Mouse (Mus musculus) heart, postnatal 25 days (tissue): ENCODE results near the gene Kif11. TPM values are rescaled to one million over a fixed set of nuclear protein-coding genes. Genes with fewer than 3 reads are reported as not detected.
A peak's percentile ranks its signal among the peaks of the same experiment; 100 is the strongest.

Experiments
- DNase-seq: peaks from one replicate; pipeline ENCODE4 v3.0.0; 2022; ENCODE audit warnings: low spot score
- intact Hi-C: fragments of 180-260 bp; cut with DNase I; formaldehyde crosslinking; loops from one replicate; pipeline ENCODE4 v1.15.1; 2025
- total RNA-seq, 2 experiments: library from RNA; stranded (reverse); gene quantifications; 2 replicates each; pipeline ENCODE4 v1.2.3; 2021

Gene Kif11
- under 1 TPM; 0.88 to 0.95 TPM for total RNA-seq

DNA sequence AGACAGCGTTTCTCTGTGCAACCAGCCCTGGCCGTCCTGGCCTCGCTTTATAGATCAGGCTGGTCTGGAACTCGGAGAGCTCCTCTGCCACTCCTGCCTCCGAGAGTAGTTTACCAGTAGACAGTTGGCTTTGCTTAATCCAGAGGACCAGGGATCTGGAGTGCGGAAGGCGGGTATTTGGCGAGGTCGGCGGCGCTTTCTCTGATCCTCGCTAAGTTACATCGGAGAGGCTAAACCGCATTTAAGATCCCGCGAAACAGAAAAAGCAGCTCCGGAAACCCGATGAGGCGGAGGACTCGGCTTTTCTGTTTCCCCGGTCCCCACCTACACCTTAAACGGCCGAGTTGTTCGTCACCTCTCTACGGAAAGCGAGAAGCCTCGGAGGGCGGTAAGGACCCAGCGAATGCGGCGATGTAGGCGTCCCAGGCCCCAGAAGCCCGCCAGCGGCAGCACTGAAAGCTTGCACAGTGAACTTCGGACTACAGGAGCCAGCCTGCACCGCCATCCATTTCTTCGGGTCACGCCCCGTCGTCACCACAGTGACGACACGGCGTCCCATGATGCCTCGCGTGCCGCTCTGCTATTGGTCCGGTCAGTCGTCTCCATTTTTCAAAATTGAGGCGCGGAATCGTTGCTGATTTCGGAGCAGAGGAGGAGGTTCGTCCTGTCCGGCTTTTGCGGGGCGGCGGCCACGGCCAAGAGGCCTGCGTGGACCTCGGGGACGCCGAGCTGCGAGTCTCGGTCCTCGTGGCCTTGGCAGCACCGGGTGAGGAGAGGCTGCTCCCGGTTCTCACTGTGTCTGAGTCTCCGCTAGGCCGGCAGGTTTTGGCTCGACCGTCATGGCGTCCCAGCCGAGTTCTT is at the start of gene Kif11:
Gene Kif11, plus strand, starts transcription at position 649 of the 861 bp plus-strand sequence.
- intact Hi-C loops: loop anchor here (1.0 kb wide), 1 partner anchor 460 kb away; no protein-coding TSS in a partner anchor
- DNase-seq: peak; percentile 89

DNA sequence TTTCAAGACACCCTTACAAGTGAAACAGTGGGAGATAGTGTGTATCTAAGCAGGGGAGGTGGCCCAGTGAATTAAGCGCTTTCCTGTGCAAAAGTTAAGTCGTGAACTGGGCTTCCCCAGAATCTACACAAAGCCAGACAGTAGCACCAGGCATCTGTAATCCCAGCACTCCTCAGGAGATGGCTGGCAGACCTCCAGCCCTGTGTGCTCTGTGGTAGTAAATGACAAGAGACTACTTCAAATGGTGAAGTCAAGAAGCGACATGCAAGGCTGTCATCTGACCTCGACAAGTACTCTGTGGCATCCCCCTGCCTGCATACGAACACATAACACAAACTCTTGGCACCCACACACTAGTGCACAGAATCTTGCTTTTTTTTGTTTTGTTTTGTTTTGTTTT is 49.0 kb upstream of the Kif11 start:
- DNase-seq: no peak
- intact Hi-C loops: no loop called here

DNA sequence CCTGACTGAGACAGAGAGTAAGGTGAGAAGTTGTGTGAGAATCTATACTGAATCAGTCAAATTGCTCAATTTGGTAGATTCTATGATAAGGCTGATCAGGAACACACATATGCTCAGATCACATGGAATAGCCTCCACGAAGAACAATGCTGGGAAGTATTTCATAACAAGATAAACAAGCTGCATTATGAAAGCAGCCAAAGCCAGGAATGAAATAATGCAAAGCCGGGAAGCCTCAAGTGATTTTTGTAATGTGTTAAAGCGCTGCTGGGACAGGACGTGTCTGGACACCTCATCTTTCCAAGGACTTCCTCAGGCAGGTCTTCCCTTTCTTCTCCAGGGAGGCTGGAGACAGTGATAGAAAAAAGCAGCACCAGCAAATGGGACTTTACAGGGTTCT is 43.5 kb upstream of the Kif11 start:
- intact Hi-C loops: no loop called here
- DNase-seq: no peak

DNA sequence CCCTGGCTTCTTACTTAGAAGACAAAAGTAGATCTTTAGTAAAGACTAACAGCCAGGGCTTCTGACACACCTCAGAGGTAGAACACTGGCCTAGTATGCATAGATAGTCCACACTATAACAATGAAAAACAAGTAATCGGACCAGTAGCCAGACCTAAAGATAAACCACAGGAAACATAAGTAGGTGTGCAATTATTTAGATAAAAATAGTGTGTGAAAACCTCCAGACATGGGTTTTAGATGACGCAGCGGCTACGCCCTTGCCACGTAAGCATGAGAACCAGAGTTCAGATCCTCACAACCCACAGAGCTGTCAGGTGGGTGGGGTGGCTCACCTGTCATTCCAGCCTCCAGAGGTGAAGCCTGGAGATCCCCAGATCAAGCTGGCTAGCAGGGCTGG is 42.8 kb upstream of the Kif11 start:
- no peak for DNase-seq
- intact Hi-C loops: no loop called here

DNA sequence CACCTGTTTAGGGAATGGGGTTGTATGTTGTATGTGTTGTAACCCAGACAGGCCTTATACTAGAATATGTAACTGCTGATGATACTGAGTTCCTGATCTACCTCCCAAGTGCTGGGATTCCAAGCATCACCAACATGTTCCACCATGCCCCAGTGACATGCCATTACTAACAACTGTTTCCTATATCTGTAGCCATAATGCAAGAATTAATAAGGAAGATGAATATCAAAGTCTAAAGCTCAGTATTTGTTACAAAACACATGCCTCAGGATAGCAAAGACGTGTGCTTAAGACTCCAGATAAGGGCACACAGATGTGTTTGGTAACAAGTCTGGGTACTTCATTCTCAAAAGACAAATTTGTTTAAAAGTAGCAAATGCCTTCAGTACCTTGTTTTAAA is 40.8 kb upstream of the Kif11 start:
- intact Hi-C loops: no loop called here
- DNase-seq: no peak

DNA sequence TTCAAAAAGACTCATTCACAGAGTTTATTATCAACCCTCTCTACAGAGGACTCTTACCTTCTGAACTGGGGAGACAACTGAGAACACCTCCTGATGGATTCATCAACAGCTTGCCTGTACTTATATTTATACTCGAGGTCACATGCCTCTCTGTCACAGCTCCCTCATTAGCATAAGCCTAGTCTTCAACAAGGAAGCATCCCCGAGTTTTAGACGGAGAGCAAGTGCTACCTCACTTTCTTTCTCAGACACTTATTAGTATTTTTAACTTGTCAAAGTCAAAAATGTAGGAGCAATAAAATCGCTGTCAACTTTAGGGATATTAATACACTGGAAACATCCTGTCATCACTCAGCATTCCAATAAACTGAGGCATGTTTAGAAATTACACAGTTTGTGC is 38.5 kb upstream of the Kif11 start, which contains the start of gene Ide:
Gene Ide, minus strand, starts transcription at position 101 of the 400 bp plus-strand sequence.
- intact Hi-C loops: no loop called here
- DNase-seq: no peak

DNA sequence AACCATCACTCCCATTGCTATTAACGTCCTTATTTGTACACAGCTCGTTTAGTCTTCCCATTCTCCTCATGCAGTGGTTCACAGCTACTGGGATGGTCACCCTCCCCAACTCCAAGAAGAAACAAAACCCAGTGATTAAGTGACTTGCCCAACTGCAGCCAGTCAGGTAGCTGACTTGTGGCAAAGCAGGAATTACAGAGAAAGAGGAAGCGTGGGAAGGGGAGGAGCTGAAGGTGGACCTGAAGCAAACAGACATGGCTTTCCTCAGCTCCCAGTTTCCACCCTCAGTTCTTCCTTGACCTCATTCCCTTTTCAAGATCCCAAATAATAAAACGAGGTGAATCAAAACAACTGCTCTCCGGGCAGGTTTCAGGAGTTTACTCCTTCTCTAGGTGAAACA is 35.7 kb upstream of the Kif11 start:
- no peak for DNase-seq
- intact Hi-C loops: no loop called here

DNA sequence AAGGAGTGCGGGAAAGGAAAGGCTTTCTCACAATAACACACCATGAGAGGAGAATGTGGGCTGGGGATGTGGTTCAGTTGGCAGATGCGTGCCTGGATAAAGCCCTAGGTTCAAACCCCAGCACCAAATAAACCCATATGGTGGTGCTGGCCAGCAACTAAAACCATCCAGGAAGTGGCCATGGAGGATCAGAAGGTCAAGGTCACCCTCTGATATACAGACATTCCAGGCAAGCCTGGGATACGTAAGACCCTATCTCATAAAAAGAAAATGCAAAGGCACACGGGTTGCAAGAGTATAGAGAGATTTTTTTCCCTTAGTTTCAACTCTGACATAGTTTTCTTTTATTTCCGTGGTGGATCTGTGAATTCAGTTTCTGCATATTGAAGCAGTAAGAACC is 35.3 kb upstream of the Kif11 start:
- DNase-seq: no peak
- intact Hi-C loops: no loop called here

DNA sequence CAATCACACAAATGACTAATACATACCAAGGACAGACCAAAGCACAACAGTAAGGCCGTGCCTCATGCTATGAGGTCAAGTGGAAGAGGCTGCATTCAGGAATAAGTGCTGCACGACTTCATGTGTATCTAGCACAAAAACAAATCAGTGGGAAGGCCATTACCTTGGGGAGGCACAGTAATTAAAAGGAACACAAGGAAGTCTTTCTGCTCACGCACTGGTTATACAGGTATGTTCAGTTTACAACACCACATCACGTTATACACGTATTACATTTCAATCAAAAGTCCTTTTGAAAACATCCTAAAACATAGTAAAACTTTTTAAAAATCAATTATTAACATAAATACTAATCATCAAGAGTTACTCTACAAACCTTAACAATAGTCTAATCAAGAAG is 32.3 kb upstream of the Kif11 start:
- intact Hi-C loops: no loop called here
- DNase-seq: no peak

DNA sequence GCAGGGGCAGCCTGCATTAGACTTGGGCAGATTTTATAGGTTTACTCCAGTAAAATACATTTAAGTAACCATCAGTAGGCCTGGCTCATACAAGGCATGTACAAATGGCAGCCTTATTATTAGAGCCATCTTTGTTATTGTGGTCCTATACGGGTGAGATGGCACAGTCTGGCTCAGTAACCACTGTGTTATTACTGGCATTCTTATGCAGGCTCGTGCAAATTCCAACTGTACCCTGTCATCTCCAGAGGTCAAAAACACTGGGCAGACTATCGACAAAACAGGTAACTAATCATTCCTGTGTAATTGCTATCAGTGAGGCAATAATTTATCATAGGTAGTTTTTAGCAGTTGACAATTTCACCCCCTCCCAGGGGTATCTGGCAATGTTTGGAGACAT is 29.9 kb upstream of the Kif11 start:
- intact Hi-C loops: no loop called here
- DNase-seq: no peak

DNA sequence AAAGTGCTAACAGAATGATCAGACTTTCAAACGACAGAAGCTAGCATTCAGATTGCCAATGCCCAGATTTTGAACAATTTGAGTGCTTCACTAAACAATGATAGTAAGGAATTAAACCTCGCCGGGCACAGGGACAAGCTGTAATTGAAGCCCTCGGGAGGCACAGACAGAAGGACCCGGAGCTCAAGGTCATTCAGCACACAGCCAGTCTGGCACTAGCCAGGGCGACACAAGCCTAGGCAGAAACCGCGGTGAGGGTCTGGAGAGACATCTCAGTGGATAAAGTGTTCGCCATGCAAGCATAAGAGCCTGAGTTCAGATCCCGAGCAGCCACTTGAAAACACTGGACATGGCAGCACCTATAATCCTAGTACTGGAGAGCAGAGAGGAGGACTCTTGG is 27.9 kb upstream of the Kif11 start:
- intact Hi-C loops: no loop called here
- DNase-seq: no peak

DNA sequence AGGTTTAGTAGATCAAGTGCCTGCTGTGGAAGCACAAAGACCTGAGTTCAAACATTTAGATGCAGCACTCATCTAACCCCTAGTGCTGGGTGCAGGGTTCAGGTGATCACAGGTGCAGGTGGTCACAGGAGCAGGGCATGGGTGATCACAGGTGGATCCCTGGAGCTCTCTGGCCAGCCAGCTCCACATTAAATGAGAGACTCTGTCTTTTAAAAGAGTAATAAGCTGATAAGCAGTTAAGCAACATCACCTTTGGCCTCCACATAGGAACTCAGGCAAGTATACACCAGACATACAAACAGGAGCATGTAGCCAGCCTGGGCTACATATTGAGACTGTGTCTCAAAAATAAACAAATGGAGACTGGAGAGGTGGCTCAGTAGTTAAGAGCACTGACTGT is 27.3 kb upstream of the Kif11 start:
- intact Hi-C loops: no loop called here
- no peak for DNase-seq

DNA sequence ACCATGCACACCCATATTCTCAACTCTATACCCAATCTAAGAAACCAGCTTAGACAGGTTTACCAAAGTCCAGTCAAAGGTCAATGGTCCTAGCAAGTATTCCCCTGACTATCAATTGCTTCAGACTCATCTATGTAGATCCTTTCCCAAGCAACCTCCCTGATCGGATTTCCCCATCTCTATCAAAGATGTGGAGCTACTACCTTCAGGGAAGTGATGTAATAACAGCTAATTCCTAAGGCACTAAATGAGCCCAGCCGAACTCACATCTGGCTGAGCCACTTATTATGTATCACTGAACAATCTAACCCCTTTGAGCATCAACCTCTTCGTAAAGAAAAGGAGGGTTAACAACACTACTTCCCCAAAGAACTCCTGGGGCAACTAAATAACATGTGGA is 23.4 kb upstream of the Kif11 start:
- intact Hi-C loops: no loop called here
- DNase-seq: no peak

DNA sequence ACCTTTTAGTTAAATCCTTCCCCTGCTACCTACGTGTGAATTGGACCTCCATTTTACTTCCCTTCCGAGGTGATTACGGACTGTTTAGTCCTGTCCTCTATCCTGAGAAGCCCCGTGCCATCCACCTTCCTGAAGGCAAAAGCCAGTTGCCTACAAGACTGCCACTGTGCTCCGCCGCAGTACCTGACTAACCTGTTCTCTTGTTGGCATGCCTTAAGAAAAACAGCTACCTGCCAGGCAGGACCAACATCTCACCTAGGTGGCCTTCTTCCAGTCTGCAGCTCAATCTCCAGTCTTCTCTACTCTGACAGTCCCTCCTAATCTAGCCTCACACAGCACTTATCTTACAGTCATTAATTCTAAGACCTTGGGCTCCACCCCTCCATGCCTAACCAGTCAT is 22.9 kb upstream of the Kif11 start:
- intact Hi-C loops: no loop called here
- DNase-seq: no peak

DNA sequence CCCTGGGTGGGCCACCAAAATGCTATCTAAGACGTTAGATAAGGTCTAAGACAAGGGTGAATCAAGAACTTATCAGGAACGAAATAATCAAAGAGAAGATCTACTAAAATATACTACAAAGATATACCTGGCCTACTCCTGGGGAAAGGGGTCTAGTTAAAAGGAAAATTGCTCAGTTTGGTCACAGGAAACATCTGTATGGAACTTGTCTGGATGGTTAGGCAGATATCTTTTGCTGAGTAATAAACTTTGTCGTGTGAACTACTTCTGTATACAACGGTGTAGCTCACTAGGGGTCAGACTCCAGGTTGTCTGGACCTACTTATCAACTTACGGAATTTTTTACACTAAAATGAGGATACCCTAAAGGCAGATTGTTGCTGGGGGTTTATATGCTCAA is 16.2 kb upstream of the Kif11 start:
- DNase-seq: no peak
- intact Hi-C loops: no loop called here

DNA sequence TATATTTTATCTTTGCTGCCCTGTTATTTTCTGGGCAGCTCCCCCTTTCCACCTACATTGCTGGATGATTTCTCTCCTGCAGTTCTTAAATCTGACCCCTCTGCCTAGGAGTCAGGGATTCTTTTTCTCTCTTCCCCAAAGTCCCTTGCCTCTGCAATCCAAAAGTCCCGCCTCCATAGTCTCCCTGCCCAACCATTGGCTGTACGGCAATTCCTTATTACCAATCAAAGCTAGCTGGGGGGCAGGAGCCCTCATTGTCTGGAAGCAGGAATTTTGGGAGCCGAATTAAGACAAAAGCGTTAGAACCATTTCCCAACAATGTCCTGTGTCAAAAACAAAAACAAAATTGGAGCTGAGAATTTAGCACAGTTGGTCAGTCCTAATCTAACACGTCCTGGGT is 13.7 kb upstream of the Kif11 start:
- no peak for DNase-seq
- intact Hi-C loops: no loop called here

DNA sequence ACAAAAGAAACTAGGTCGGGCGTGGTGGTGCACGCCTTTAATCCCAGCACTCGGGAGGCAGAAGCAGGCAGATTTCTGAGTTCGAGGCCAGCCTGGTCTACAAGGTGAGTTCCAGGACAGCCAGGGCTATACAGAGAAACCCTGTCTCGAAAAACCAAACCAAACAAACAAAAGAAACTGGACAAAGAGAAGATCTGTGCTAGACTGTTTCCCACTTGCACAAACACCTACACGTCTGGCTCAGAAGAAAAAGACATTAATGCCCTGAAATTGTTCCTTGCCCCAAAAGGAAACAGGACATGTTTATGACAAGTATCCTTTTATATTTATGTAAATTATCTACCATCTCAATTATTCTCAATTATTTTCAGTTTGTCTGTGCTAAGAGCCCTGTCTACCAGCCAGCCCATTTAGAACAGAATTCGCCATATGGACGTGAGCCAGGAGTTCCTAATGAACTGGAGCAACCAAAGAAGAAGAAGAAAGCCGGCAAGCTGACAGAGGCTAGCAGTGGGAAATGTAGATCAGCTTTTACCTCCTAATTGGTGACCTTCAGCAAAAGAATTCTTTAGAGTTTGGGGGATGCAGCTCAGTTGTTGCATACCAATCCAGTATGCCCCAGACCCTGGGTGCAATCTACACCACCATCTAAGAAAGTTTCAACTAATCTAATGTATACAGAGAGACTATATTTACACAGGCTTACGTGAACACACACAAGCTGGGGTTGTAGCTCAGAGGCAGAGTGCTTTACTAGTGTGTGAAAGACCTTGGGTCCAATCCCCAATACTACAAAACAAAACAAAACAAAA is 12.9 kb upstream of the Kif11 start:
- DNase-seq: no peak
- intact Hi-C loops: no loop called here

DNA sequence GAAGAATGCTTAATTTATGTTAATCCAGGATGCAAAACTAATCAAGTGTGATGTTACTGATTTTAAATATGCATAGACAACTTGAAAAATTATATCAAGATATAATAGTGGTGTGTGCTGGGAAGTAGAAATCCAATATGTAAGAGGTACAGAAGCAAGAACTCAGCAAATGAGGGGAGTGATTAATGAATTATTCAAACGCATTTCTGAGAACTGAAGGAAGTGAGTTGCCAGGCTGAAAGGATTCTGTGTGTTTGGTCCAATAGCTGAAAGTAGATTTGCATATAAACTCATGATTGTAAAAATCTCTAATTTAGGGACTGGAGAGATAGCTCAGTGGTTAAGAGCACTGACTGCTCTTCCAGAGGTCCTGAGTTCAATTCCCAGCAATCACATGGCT is 7.2 kb upstream of the Kif11 start:
- intact Hi-C loops: no loop called here
- DNase-seq: no peak

DNA sequence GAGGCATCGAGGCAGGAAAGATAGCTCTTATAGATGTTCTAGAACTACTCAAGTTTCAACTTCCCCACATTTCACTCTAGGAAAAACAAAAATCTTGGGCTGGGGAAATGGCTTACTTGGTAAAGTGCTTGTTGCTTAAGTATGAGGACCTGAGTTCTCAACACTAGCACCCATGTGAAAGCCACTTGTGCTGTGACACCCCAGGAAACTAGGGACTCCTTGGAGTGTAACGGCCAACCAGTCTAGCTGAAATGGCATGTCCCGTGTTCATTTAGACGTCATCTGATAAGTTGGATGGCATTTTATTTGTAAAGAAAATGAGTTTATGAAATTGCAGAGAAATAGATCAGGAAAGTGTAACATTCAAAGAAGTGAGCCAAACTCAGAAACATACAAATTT is 6.3 kb upstream of the Kif11 start:
- intact Hi-C loops: no loop called here
- DNase-seq: no peak

DNA sequence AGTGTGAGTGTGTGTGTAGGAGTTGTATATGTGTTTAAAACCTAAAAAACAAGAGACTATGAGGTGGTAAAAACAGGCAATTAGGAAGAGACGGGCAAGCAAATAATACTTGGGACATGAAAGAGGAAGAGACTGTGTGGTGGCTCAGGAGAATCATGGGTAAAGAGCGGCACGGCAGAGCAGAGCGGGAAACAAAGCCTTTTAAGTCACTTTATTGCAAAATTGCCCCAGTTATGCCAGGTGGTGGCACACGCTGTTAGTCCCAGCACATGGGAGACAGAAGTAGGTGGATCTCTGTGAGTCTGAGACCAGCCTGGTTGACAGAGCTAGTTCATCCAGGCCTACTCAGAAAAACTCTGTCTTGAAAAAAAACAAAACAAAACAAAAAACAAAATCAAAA is 5.8 kb upstream of the Kif11 start:
- no peak for DNase-seq
- intact Hi-C loops: no loop called here
